ENCODE assay signal across 1 mouse cellular context in the genomic region with DNA sequence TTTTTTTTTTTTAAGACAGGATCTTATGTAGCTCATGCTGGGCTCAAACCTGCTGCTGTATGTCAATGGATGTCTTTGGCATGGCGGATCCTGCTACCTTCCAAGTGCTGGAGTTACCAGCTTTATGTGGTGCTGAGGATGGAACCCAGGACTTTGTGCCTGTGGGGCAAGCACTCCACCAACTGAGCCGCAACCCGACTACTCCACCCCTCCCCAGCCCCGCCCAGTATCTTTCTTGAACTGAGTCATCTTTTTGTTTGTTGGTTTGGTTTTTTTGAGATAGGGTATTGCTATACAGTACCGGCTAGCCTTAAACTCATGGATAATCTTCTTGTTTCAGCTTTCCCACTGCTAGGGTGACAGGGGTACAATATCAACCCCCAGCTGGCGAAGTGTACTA.
TF ChIP-seq lines count a peak whose summit lies in the region.

No protein-coding gene starts in this region.

TF ChIP-seq in CH12.LX, 34 proteins besides CTCF, POLR2A, EP300 and RAD21 (continued from another document):
- TF ChIP-seq IRF4 (IDR thresholded peaks at IDR 0.05; ENCODE audit: low read depth, low read length) (peak; percentile 52), ZNF384 (IDR thresholded peaks at IDR 0.05; ENCODE audit: low read depth, low read length) (peak; percentile 72; the same call in 1 of the 2 replicates), TCF12 (IDR thresholded peaks at IDR 0.05; ENCODE audit: low read depth, low read length) (no peak)
